Mouse (Mus musculus): ENCODE data around the gene Crybb3.
"Not testable (repeated sequence)": the region's sequence is repeated elsewhere in the genome, so short reads cannot be mapped to it uniquely, and the experiment has no call there.

Crybb3 gene

DNA sequence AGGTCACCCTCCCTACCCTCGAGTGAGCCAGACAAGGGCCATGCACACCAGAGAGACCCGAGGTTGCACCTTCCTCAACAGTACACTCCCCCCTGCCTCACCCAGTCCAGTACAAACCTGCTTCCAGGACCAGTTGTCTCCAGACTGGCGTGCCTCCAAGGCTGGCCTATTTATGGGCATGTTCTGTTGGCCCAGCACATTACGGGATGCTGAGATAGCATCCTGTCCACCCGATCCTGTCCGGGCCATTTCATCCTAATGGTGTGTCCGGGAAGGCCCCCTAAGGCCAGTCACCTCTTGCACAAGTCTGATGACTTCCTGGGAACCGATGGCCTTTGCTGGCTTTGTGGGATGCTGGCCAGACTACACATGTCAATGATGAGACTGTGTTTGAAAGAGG, at the start of gene Crybb3:
Crybb3 (minus strand) TSS at position 146 of the 400 bp plus-strand sequence.
- no peak for DNase-seq (ENCODE audit: low spot score)

DNA sequence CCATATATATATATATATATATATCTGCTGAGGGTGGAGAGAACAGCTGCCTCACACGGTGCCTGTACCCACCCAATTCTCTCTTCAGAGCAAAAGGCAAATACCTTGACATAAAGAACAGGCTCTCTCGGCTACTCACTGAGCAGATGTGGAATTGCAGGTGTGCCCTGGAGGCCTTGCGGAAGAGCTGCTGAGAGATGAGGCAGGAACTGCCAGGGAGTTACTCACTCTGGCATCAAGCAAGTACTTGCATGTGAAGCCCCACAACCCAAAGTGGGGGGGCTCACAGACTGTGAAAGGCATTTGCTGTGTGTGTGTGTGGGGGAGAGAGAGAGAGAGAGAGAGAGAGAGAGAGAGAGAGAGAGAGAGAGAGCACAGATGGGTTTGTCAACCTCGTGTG, 47.0 kb upstream of the Crybb3 start:
- DNase-seq (ENCODE audit: low spot score) = no peak

DNA sequence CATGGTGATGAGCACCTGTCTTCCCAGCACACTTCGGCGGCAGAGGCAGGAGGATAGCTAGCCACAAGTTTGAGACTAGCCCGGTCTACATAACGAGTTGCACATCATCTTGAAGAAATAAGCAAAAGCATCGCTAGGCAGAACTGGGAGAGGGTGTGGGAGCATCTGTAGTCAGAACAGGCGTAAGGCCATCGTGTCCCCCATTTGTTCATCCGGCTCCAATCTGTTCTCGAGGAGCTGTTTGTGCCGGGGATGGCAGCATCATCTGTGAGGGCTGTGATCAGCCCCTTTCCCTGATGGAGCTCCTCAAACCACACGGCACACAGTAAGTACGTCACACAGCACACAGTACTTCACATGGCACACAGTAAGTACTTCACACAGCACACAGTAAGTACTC, 45.1 kb upstream of the Crybb3 start:
- DNase-seq (ENCODE audit: low spot score) = no peak

DNA sequence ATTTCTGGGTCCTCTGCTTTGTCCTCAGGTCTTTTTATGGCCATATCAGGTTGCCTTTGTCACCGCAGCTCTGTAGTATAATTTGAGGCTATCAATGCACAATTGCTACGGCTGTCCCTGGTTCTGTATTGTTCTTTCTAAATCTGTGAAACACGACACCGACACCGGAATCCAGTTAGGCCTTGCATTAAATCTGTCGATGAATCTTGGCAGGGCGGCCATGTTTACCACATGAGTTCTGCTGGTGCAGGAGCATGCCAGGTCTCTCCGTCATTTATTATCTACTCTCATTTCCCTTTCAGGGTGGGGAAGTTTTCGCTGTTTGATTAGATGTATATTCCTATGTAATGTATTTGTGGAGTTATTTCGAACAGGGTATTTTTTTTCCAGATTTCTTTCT, 42.3 kb upstream of the Crybb3 start:
- DNase-seq (ENCODE audit: low spot score) = no peak

DNA sequence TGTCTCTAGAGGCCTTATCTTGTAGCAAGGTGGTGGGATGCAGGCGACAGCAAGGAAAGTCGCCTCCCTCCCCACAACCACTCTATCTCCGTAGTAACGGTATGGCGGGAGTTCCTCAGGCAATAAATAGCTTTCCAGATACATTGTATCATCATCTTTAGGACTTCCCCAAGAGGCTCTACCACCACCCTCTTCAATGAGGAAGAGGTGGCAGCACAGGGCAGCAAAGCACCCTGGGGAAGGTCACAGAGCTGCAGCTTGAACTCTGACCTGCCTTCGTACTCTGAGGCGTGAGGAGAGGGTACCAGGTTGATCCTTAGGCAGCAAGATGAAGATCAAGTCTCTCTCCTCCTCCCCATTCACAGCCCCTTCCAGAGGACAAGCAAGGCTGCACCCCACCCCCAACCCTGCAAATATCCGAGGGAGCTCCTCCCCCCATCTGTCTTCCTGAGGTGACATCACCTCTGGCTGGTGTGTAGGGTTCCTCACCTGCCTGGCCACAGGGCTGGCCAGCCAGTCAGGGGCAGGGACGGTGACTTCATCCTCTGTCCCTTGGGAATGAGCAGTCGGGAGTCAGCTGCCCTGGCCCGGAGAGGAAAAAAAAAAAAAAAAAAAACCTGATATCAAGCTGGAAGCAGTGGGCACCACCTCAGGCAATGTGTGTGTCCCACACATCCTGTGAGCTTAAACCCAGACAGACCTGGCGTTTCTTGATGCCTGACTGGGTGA, 41.1 kb upstream of the Crybb3 start:
- DNase-seq (ENCODE audit: low spot score) = no peak

DNA sequence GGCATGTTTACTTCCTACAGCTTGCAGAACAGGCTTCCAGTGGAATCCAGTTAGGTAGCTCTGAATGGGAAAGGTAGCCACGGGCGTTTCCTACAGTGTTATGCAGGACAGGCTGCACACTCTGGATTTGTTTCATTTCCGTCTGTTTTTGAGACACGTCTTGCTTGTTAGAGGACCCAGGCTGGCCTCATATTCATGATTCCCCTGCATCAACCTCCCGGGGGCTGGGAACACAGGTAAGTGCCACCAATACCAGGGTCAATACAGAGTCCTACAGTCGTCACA, 40.1 kb upstream of the Crybb3 start:
- DNase-seq (ENCODE audit: low spot score) = no peak

DNA sequence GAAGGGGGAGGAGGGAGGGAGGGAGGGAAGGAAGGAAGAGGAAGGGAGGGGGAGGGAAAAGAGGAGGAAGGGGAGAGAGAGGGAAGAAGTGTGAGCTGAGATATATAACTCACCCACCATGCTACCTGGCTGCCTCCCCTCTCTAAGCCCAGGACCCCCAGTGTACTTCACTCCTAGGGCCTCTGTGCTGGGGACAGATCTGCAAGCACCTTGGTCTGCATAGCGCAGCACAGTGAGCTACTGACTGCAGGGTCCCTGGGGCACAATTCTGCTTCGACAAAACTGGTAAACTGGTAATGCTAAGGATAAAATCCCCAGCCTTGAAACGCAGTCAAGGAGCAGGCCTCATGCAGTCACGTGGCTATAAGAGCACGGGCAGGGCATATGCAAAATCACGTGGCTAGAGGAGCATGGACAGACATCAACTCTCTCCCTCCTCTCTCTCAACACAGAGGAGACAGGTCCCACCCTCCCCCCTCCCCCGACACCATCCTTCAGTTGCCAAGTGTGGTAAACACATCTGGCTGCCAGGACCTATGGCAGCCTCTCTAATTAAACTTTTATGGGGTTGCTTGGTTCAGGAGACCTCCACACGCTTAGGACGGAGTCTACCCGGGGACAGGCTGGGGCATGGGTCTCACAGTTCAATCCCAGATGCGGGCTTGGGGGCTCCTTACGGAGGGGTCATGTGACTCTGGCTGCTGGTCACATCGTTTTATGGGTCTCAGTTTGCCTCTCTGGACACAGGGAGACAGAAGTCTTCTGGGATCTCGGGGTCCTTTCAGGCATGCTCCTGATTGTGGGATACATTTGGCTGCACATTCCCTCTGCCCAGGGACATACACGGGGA, 39.6 kb upstream of the Crybb3 start:
- DNase-seq (ENCODE audit: low spot score) = no peak

DNA sequence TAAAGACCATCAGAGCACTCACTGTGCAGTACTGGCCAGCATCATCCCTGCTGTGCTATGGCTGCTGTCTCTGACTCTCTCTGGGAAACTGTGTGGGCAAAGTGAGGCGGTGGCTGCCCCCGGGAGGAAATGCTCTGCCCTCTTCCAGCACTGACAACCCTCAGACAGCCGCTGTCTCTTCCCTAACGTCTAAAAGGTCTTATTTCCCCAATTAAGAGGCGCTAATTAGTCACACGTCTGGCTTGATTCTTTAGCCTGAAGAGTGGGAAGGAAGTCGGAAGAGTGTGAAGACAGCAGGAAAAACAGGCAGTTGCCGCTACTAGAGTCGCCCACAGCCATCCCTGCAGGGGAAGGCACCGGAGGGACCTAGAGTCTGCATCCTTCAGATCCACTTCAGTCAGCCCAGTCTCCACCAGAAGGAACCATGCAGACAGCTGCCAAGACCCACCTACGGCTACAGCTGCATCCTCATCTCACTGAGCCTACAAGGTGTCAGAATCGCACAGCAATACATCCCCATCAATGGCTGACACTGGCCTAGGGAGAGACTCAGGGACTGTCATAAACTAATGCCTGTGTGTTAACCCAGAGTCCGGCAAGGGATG, 38.6 kb upstream of the Crybb3 start:
- no peak for DNase-seq (ENCODE audit: low spot score)

DNA sequence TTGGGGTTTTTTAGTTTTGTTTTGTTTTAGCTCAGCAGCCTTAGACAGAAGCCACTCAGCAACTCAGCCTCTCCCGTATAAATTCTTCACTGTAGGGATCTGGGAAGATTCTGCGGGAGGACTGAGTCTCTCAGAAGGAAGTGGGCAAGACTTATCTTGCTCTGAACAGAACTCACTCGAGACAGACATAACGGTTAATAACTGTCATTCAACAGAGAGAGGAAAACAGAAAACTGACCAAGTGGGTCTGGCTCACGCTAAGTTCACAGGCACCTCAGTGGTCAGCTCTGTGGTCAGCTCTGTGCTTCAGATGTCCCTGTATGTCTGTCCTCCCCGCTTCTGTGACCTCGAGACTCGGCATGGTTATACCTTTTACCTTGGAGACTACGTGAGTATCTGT, 37.9 kb upstream of the Crybb3 start:
- no peak for DNase-seq (ENCODE audit: low spot score)

DNA sequence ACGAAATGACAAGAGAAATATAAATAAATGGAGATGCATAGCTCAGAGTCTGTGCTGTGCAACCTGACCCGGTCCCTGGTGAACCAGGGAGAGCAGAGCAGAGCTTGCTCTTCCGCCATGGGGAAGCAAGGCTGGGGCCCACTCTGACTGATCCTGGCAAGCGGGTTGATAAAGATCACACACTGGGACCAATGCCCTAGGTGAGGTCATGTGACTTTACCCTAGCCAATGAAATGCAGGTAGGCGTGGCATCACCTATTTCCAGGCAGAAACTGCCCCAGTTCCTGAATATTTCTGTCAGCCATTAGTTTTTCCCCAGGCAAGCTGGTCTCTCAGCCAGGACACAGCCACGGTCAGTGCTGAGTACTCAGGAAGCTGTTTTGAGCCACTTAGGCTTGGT, 37.3 kb upstream of the Crybb3 start:
- DNase-seq (ENCODE audit: low spot score) = no peak

DNA sequence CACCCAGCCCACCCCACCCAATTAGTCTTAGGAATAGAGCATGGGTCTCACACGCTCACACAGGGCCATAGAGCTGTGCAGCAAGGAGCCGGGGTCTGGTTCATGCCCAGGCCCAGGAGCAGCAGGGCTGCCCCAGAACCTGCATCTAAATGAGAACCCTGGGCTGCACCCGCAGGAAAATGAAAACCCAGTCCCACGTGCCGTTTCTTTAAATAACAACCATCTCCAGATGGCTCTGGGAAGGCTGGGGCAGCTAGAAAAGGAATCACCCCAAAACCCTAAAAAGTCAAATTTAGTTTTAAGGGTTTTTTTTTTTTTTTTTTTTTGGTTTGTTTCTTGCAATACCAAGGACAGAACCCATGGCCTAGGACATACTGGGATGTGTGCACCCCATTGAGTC, 36.0 kb upstream of the Crybb3 start:
- no peak for DNase-seq (ENCODE audit: low spot score)

DNA sequence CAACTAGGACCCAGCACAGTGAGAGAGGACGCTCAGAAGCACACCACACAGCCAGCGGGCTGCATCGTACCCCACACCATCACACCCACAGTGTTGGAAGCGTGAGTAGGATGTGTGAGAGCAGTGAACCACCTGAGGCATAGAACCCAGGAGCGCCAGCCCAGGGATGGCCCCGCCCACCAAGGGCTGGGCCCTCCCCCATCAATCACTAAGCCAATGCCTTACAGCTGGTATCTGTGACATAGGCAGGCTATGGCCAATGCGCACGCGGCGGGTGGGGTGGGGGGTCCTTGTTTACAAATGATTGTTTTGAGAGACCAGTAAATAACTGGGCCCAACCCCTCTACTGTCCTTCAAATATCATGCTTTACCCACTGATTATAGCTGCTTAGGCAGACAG, 34.5 kb upstream of the Crybb3 start:
- DNase-seq (ENCODE audit: low spot score) = no peak

DNA sequence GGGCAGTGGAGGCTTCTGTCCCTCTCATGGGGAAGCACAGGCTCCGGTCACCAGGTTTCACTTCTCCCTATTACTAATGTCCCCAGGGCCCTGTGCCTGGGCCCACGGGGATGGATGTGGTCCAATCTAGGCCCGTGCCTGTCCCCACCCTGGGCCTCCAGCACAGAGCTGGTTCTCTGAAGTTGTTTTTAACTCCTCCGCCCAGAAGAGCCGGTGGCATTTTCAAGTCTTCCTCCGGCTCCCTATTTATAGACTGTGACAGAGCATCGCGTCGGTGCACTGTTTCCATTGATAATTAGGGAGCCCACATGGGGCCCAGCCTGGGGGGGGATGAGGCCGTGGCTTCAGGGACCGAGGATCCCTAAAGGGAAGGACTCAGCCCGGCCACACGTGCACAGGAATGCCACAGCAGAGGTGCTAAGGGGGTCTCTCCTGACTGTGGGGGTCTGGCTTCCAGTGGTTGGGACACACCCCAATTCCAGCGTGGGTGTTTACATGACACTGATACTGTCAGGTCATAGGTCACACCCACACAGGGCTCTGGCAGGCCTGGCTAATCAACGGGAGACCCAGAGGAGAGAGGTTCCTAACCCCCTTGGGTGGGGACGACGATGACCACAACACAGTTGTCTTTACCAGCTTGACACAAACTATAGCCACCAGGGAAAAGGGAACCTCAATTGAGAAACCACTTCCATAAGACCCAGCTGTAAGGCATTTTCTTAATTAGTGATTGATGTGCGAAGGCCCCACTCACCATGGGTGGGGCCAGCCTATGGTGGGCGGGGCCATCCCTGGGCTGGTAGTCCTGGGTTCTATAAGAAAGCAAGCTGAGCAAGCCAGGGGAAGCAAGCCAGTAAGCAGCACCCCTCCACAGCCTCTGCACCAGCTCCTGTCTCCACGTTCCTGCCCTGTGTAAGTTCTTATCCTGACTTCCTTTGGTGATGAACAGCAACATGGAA, 33.2 kb upstream of the Crybb3 start:
- no peak for DNase-seq (ENCODE audit: low spot score)

DNA sequence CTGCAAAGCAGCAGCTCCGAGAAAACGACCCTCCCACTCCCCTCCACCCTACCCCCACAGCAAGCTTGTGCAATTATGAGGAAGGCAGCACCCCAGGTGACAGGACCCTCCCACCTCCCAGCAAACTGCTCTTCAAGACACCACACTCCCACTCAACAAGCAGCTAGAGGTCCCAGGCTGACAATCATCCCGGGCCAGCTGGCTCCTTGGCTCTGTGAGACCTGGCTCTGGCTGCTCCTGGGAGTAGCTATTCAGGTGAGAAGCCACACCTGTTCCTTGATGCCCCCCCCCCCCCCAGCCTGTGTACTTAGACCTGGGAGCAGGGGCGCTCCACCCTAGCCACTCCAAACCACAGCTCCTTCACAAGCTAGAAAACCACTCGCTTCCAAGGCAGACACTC, 31.7 kb upstream of the Crybb3 start:
- no peak for DNase-seq (ENCODE audit: low spot score)

DNA sequence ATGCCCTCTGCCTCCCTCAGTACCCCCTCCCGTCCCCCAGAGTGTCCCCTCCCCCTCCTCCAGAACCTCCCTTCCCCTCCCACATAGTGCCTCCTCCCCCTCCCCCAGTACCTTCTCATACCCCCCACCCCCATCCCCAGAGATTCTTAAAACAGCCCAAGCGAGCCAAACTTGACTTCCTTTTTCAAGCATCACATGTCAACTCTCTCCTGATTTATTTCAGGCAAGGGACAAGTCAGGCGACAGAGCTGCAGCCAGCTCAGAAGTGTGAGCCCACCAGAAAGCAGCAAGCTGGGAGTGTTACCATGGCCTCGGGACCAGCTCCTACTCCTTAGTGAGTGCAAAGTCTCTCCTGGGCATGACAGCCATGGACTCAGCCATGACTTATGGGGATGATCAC, 30.0 kb upstream of the Crybb3 start:
- DNase-seq (ENCODE audit: low spot score) = no peak

DNA sequence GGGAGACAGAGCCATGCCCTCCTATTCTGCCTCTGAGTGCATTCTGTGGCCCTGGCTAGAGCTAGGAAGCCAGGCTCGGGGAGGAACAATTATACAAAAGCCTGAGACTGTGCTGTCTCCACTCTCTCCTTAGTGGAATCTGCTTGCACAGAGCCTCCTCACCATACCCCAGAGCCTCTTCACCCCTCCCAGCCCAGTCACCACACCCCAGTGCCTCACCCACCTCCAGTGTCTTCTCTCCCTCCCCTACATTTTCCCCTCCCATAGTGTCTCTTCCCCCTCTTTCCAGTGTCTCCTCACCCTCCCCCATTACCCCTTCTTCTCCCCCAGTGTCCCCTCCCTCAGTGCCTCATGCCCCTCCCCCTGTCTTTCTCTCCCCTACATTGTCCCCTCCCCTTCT, 29.5 kb upstream of the Crybb3 start:
- no peak for DNase-seq (ENCODE audit: low spot score)

DNA sequence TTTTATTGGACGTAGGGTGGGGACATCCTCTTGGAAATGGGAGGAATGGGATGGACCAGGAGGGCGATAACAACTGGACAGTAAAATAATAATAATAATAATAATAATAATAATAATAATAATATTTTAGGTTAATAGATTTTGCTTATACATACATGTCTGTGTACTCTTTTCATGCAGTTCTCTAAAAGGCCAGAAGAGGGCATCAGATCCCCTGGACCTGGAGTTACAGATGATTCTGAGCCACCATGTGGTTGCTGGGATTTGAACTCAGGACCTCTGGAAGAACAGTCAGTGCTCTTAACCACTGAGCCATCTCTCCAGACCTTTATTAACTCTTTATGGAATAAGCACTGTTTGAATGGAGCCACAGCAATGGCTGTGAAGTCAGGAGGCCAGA, 28.3 kb upstream of the Crybb3 start:
- DNase-seq (ENCODE audit: low spot score) = not testable (repeated sequence)

DNA sequence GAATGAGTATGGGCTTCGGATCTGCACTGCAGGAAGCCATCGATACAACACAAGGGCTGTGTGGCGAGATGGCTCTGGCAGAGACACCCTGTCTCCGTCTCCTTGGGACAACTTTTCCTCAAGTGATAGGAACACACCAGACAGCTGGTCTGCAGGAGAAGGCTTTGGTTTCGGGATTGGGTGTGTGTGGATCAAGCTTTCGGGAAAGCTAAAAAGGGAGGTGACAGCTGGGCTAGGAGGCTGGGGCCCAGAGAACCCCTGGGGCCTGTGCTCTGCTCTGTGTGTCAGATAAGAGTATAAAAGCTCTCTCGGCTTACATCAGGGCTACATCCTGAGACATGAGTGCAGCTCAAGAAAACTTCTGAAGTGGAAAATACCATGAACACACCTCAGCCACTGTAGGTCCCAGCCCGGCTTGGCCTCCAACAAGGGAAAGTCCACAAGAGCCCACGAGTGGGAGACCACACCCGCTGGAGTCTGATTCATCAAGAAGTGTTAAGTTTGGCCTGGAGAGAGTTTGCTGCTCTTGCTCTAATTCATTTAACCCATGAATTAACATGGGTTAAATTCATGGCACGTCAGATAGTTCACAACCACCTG, 26.9 kb upstream of the Crybb3 start:
- DNase-seq (ENCODE audit: low spot score) = no peak

DNA sequence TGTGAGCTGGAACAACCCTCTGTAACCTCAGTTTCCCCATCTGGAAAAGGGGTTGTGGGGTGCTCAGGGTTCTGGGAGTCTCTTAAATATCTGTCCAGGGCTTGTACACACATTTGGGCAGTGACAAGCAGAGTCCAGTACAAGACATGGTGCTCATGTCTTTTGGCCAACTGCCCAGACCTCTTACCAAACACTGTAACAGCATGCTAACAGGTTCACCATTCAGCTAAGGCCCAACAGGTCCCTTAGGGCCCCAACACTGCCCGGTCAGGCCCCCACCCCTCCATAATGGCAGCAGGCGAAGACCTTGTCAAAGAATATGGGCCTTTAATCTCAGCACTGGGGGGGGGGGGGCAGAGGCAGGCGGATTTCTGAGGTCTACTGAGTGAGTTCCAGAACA, 26.3 kb upstream of the Crybb3 start:
- DNase-seq (ENCODE audit: low spot score) = no peak

DNA sequence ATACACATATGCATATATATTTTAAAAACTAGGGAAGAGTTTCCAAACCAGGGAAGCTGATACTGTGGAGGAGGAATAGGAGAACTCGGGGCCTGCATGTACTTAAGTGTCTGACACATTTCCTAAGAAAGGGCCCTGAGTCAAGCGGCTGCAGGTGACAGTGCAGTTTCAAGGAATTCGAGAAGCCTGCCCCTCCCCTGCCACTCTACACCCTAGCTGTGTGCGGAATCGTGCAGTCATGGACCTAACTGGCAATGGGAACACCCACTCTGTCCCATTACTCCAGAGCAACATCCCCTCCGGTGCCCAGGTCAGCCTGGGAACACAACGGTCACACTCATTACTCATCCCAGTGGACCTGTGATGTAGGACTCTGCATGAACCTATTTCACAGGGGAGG, 25.2 kb upstream of the Crybb3 start:
- DNase-seq (ENCODE audit: low spot score) = no peak

DNA sequence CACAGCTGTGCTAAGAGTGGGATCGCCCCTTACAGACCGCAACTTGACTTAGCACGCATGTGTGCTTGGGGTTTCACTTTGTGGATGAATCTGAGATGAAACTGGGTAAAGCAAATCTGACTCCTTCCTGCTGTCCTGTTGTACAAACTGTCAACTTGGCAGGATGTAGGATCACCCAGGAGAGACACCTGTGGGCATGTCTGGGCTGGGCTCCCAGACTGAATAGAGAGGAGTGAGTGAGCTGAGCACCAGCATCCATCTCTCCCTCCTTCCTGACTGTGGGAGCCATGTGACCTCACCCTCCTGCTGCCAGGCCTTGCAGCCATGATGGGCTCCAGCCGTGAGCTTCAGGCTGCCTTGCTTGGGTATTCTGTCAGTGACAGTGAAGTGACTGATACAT, 24.1 kb upstream of the Crybb3 start:
- no peak for DNase-seq (ENCODE audit: low spot score)

DNA sequence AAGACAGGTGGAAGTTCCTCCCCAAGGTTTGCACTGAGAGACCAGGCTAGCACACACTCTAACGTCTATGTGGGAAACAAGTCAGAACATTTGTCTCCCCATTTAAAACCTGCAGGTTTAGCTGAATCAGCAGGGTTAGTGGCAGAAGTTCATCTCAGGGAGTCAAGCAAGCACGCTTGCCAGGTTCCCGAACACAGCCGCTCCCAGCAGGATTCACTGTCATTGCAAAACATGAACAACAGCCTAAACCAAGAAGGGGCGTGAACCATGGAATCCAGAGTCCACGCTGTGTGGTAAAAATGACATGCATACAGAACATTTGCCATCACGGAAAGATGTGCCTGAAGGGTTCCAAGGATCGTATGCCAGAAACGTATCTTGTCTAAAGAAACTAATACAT, 23.7 kb upstream of the Crybb3 start:
- DNase-seq (ENCODE audit: low spot score) = no peak
